Mouse (Mus musculus): ENCODE results near the gene Gm11549. TPM values are rescaled to one million over a fixed set of nuclear protein-coding genes. Genes with fewer than 3 reads are reported as not detected.

Gene Gm11549
- polyA plus RNA-seq, 1 experiment from 2014 or later: 0.96 TPM

DNA sequence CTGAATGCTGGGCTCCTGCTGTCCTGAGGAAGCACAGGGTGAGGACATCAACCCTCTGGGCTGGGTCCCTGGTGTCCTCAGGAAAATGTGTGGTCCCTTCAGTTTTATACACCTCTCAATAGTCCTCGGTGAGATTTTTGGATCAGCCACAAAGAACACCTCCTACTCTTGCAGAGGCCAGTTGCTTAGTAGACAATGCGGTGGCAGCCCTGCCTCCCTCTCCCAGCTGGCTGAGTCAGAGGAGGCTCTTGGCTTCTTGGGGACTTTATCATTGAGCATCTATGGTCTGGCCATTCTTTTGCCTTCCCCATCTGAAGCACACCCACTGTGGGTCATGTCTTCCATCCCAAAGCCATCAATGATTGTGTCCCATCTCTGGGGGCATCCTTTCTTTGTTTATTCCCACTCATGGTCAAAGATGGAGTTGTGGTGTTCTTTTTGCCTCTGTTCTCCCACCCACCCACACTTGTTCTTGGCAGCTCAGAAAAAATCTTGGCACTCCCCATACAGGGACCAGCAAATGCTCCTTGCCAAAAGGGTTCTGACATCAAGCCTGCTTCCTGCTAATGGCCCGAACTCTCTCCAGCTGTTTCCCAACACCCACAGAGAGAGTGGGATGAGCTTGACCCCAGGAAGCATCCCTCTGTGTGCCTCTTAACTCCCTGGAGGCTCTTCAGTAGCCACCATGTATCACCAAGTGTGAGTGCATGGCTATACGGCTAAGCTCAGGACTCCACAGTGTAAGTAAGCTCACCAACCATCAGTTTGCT, 16.3 kb upstream of the Gm11549 start:
- Histone ChIP-seq H3K4me1 (peaks cover 5% of the 10 kb centered on the region; the same call in 1 of the 2 replicates), H3K27ac (replicated peaks) (no peak overlapping the region), H3K9me3 (no peaks in the 10 kb centered on the region), H3K36me3 (no peaks in the 10 kb centered on the region), H3K4me2 (replicated peaks) (no peak overlapping the region), H3K4me3 (no peak overlapping the region), H3K27me3 (no peaks in the 10 kb centered on the region), H3K9ac (replicated peaks) (no peak overlapping the region)
- WGBS: 91% methylated on average over 4 of the region's 4 CpGs
- no peak for ATAC-seq (ENCODE audit: low FRiP score, low read depth)

DNA sequence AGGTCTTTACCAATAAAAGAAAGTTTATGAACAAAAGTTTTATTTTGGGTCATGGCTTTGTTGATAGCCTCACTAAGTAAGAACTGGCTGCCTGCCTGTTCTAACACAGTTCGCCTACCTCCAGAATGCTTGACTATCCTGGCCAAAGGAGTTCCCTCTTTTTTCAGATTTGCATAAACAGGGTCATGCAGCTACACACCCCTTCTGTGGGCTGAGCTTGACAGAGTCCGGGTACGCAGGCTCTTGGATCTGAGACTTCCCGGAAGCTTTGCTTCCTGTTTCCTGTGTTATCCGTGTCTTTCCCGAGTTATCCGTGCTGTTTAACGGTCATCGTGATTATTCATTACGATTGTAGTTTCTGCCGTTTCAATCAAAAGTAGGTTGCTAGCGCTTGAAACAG, 14.4 kb upstream of the Gm11549 start:
- H3K4me1 ChIP-seq: peaks cover 5% of the 10 kb centered on the region; the same call in 1 of the 2 replicates
- no peaks in the 10 kb centered on the region for H3K9me3 ChIP-seq
- no peak for ATAC-seq (ENCODE audit: low FRiP score, low read depth)
- H3K27me3 ChIP-seq: peaks cover 7% of the 10 kb centered on the region; the same call in 1 of the 2 replicates
- no peak overlapping the region for H3K9ac ChIP-seq (replicated peaks)
- no peak overlapping the region for H3K27ac ChIP-seq (replicated peaks)
- no peak overlapping the region for H3K4me2 ChIP-seq (replicated peaks)
- no peaks in the 10 kb centered on the region for H3K36me3 ChIP-seq
- WGBS: 92% methylated on average over 12 of the region's 12 CpGs
- no peak overlapping the region for H3K4me3 ChIP-seq

GRCm38 (mm10) chr3:36533201-36533672, 11.6 kb upstream of the Gm11549 start:
- ATAC-seq (ENCODE audit: low FRiP score, low read depth): no peak
- H3K36me3 ChIP-seq: no peaks in the 10 kb centered on the region
- 3% methylated on average over 1 of the region's 1 CpGs for WGBS
- H3K27me3 ChIP-seq: peaks cover 11% of the 10 kb centered on the region
- H3K9ac ChIP-seq (replicated peaks): no peak overlapping the region
- peaks cover 5% of the 10 kb centered on the region; the same call in 1 of the 2 replicates for H3K4me1 ChIP-seq
- H3K27ac ChIP-seq (replicated peaks): no peak overlapping the region
- no peak overlapping the region for H3K4me3 ChIP-seq
- no peak overlapping the region for H3K4me2 ChIP-seq (replicated peaks)
- no peaks in the 10 kb centered on the region for H3K9me3 ChIP-seq

GRCm38 (mm10) chr3:36532738-36533137, 11.1 kb upstream of the Gm11549 start:
- Histone ChIP-seq H3K4me1 (peaks cover 5% of the 10 kb centered on the region; the same call in 1 of the 2 replicates), H3K9me3 (no peaks in the 10 kb centered on the region), H3K9ac (replicated peaks) (no peak overlapping the region), H3K27me3 (peaks cover 11% of the 10 kb centered on the region), H3K27ac (replicated peaks) (no peak overlapping the region), H3K4me2 (replicated peaks) (no peak overlapping the region), H3K36me3 (no peaks in the 10 kb centered on the region), H3K4me3 (no peak overlapping the region)
- ATAC-seq (ENCODE audit: low FRiP score, low read depth): no peak
- WGBS: 48% methylated on average over 7 of the region's 7 CpGs

DNA sequence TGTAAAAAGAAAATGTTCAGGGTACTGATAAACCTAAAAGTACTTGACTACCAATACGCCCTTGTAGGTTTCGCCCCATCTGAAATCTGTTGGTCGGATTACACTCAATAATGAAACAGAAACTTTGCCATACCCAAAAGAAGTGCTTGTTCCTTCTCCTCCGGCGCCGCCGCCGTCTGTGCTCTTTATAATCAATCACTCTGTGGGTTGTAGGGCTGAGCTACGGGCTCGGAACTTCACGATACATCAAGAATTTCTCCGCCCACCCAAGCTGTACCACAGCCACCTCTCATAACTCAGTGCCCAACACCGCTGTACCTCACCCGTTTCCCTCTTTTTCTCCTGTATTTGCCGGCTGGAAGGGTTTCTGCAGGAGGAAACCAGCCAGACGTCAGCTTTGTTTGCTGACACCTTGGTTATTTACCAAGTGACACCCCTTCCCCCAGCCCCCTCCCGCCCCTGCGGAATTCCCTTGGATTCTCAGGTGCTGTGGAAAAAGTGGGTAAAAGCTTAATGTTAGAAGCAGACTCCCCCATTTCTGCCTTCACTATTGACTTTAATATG, 10.4 kb upstream of the Gm11549 start:
- Histone ChIP-seq H3K36me3 (no peaks in the 10 kb centered on the region), H3K27me3 (peaks cover 11% of the 10 kb centered on the region), H3K4me1 (peaks cover 5% of the 10 kb centered on the region; the same call in 1 of the 2 replicates), H3K9ac (replicated peaks) (no peak overlapping the region), H3K4me3 (no peak overlapping the region), H3K9me3 (no peaks in the 10 kb centered on the region), H3K27ac (replicated peaks) (no peak overlapping the region), H3K4me2 (replicated peaks) (peak overlapping the region; percentile 33)
- ATAC-seq (ENCODE audit: low FRiP score, low read depth): no peak
- 19% methylated on average over 18 of the region's 18 CpGs for WGBS

GRCm38 (mm10) chr3:36531242-36531641, 9.6 kb upstream of the Gm11549 start:
- Histone ChIP-seq H3K4me1 (peaks cover 5% of the 10 kb centered on the region; the same call in 1 of the 2 replicates), H3K9me3 (no peaks in the 10 kb centered on the region), H3K9ac (replicated peaks) (no peak overlapping the region), H3K27me3 (peaks cover 11% of the 10 kb centered on the region), H3K36me3 (no peaks in the 10 kb centered on the region), H3K4me2 (replicated peaks) (no peak overlapping the region), H3K4me3 (no peak overlapping the region), H3K27ac (replicated peaks) (no peak overlapping the region)
- ATAC-seq (ENCODE audit: low FRiP score, low read depth): no peak
- WGBS: 56% methylated on average over 2 of the region's 2 CpGs

- Histone ChIP-seq H3K9ac (replicated peaks) (no peak overlapping the region), H3K4me3 (no peak overlapping the region), H3K27me3 (peaks cover 11% of the 10 kb centered on the region), H3K27ac (replicated peaks) (no peak overlapping the region), H3K4me1 (peaks cover 5% of the 10 kb centered on the region; the same call in 1 of the 2 replicates), H3K36me3 (no peaks in the 10 kb centered on the region), H3K9me3 (no peaks in the 10 kb centered on the region), H3K4me2 (replicated peaks) (no peak overlapping the region)
- WGBS: 78% methylated on average over 5 of the region's 5 CpGs
- no peak for ATAC-seq (ENCODE audit: low FRiP score, low read depth)
Observed at GRCm38 (mm10) chr3:36530781-36531180, 9.2 kb upstream of the Gm11549 start.

DNA sequence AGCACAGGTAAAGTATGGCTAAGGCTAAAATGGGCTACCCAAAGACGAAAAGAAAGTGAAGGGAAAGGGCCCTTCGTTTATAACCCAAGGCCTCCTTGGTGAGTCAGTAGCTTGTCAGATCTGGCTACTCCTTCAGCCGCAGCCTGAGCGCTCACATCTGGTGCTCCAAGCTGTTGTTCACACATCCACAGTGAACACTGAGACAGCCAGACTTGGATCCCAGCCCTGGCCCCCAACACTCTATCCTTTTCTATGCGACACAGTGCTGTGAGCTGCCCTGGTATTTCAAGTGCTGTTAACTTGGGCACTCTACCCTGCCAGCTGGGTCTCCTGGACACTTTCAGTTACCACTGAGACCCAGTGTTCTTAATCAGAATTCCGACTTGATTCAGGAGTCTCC, 8.7 kb upstream of the Gm11549 start:
- WGBS: 94% methylated on average over 6 of the region's 6 CpGs
- H3K36me3 ChIP-seq: no peaks in the 10 kb centered on the region
- no peak overlapping the region for H3K9ac ChIP-seq (replicated peaks)
- no peak overlapping the region for H3K4me2 ChIP-seq (replicated peaks)
- ATAC-seq (ENCODE audit: low FRiP score, low read depth): no peak
- no peak overlapping the region for H3K4me3 ChIP-seq
- peaks cover 11% of the 10 kb centered on the region for H3K27me3 ChIP-seq
- H3K4me1 ChIP-seq: peaks cover 5% of the 10 kb centered on the region; the same call in 1 of the 2 replicates
- no peak overlapping the region for H3K27ac ChIP-seq (replicated peaks)
- H3K9me3 ChIP-seq: no peaks in the 10 kb centered on the region

- Histone ChIP-seq H3K4me2 (replicated peaks) (no peak overlapping the region), H3K9me3 (no peaks in the 10 kb centered on the region), H3K27me3 (peaks cover 33% of the 10 kb centered on the region), H3K4me1 (peaks cover 7% of the 10 kb centered on the region), H3K27ac (replicated peaks) (no peak overlapping the region), H3K4me3 (no peak overlapping the region), H3K36me3 (no peaks in the 10 kb centered on the region), H3K9ac (replicated peaks) (no peak overlapping the region)
- ATAC-seq (ENCODE audit: low FRiP score, low read depth): no peak
- 82% methylated on average over 3 of the region's 3 CpGs for WGBS
Observed at GRCm38 (mm10) chr3:36524466-36524865, 2.9 kb upstream of the Gm11549 start.

DNA sequence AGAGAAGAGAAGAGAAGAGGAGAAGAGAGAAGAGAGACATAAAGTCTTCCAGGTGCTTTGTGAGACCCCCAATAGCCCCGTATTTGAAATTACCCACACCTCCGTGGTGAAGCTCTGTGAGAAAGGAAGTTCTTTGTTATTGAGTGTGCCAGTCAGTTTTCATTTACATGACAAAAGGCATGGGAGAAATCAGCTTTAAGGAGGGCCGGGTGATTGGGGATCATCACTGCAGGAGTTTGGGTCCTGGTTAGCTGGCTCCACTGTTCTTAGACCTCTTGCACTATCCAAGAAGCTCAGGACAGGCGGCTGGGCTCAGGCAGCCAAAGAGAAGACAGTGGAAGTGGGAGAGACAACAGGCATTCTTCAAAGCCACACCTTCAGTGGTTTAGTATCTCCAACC, 524 bp upstream of the Gm11549 start:
- H3K4me2 ChIP-seq (replicated peaks): peak overlapping the region; percentile 96
- H3K27me3 ChIP-seq: peaks cover 36% of the 10 kb centered on the region
- 0 out of 2 replicates have a peak overlapping the region, but pooled peaks have one; percentile 61 for H3K4me3 ChIP-seq

GRCm38 (mm10) chr3:36516196-36516595, 5.4 kb downstream of the Gm11549 start:
- Histone ChIP-seq H3K27ac (replicated peaks) (no peak overlapping the region), H3K4me2 (replicated peaks) (no peak overlapping the region), H3K9ac (replicated peaks) (no peak overlapping the region), H3K36me3 (no peaks in the 10 kb centered on the region), H3K9me3 (no peaks in the 10 kb centered on the region), H3K4me1 (peaks cover 3% of the 10 kb centered on the region; the same call in 1 of the 2 replicates), H3K27me3 (peaks cover 22% of the 10 kb centered on the region), H3K4me3 (no peak overlapping the region)
- no peak for ATAC-seq (ENCODE audit: low FRiP score, low read depth)
- 93% methylated on average over 9 of the region's 9 CpGs for WGBS

More for the DNA sequence above, 524 bp upstream of the Gm11549 start:
- WGBS: 2% methylated on average over 4 of the region's 4 CpGs
- ATAC-seq (ENCODE audit: low FRiP score, low read depth): no peak
- no peak overlapping the region for H3K9ac ChIP-seq (replicated peaks)
- no peaks in the 10 kb centered on the region for H3K9me3 ChIP-seq
- no peaks in the 10 kb centered on the region for H3K36me3 ChIP-seq
- H3K27ac ChIP-seq (replicated peaks): no peak overlapping the region
- H3K4me1 ChIP-seq: peaks cover 7% of the 10 kb centered on the region

DNA sequence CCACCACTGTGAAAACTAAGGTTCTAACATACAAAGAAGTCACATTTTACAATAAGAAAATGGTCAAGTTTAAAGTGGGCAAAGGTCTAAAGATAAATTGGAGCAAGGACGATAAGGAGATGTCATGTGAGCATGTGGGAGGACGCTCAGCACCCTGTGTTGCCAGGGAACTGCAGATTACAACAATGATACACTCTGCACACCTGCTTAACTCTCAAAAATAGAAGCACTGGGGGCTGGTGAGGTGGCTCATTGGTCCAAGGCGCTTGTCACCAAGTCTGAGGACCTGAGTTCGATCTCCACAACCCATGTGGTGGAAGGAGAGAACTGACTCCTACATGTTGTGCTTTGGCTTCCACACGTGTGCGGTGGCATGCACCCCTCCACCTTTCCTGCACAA, 10.1 kb downstream of the Gm11549 start:
- Histone ChIP-seq H3K27me3 (0 out of 2 replicates have a peak, but pooled peaks cover 2% of the 10 kb centered on the region), H3K4me1 (no peaks in the 10 kb centered on the region), H3K4me2 (replicated peaks) (no peak overlapping the region), H3K4me3 (no peak overlapping the region), H3K27ac (replicated peaks) (no peak overlapping the region), H3K36me3 (no peaks in the 10 kb centered on the region), H3K9me3 (no peaks in the 10 kb centered on the region), H3K9ac (replicated peaks) (no peak overlapping the region)
- ATAC-seq (ENCODE audit: low FRiP score, low read depth): no peak
- 94% methylated on average over 6 of the region's 6 CpGs for WGBS
